Mouse (Mus musculus): Measurements from ENCODE around the gene Nfs1. TPM values are rescaled to one million over a fixed set of nuclear protein-coding genes. Genes with fewer than 3 reads are reported as not detected.

Gene Nfs1
- total RNA-seq, 1 experiment from 2014 or later = 71.2 TPM

Other genes with a start within 250 kb of the Nfs1 start
- gene Uqcc1, start 213.9 kb downstream of the Nfs1 start, total RNA-seq (2021) = 141 and 154 TPM in 2 replicates
- gene Gm15557, start 203.5 kb downstream of the Nfs1 start, total RNA-seq (2021) = not detected in 2 replicates
- 1.1 and 1.8 TPM in 2 replicates for gene Gdf5, start 198.8 kb downstream of the Nfs1 start, total RNA-seq (2021)
- 13.1 and 14.9 TPM in 2 replicates for gene Cep250, start 187.7 kb downstream of the Nfs1 start, total RNA-seq (2021)
- gene 6430550D23Rik, start 136.2 kb downstream of the Nfs1 start, total RNA-seq (2021) = 2.9 and 4.0 TPM in 2 replicates
- 179 and 180 TPM in 2 replicates for gene Ergic3, start 136.1 kb downstream of the Nfs1 start, total RNA-seq (2021)
- not detected in 2 replicates for gene Fer1l4, start 91.2 kb downstream of the Nfs1 start, total RNA-seq (2021)
- gene Spag4, start 79.0 kb downstream of the Nfs1 start, total RNA-seq (2021) = 4.2 and 6.0 TPM in 2 replicates
- gene Cpne1, start 32.2 kb downstream of the Nfs1 start, total RNA-seq (2021) = 42.4 and 48.1 TPM in 2 replicates
- gene Rbm12, start 32.2 kb downstream of the Nfs1 start, total RNA-seq (2021) = 30.4 and 32.4 TPM in 2 replicates
- gene Gm28036, start 17.1 kb downstream of the Nfs1 start, total RNA-seq (2021) = 18.3 and 23.2 TPM in 2 replicates
- 378 and 386 TPM in 2 replicates for gene Romo1, start 147 bp downstream of the Nfs1 start, total RNA-seq (2021)
- 338 and 382 TPM in 2 replicates for gene Rbm39, start 36.1 kb upstream of the Nfs1 start, total RNA-seq (2021)
- 40.9 and 44.4 TPM in 2 replicates for gene Phf20, start 52.3 kb upstream of the Nfs1 start, total RNA-seq (2021)
- 1.5 and 2.6 TPM in 2 replicates for gene Cnbd2, start 168.1 kb upstream of the Nfs1 start, total RNA-seq (2021)
- gene Scand1, start 168.5 kb upstream of the Nfs1 start, total RNA-seq (2021) = 93.5 and 97.9 TPM in 2 replicates